Comparison of ENCODE assay signal across 8 mouse cellular contexts in genomic region chr2:146214715-146215114, GRCm38 (mm10). TPM values are rescaled to one million over a fixed set of nuclear protein-coding genes. Genes with fewer than 3 reads are reported as not detected.
DNase-seq lines count a peak whose midpoint lies in the region; ATAC-seq and TF ChIP-seq lines count a peak whose summit lies in the region.

No protein-coding gene starts in this region.

- H3K9me3 ChIP-seq in ES-E14 (ENCODE audit: control insufficient read depth, insufficient read depth, low read depth, low read length), result no peaks in the 10 kb centered on the region
- no peaks in the 10 kb centered on the region for H3K9me3 ChIP-seq in hindbrain, embryonic 16.5 days (ENCODE audit: control insufficient read depth, low read length)
- H3K9me3 ChIP-seq in liver, embryonic 16.5 days (replicated peaks; ENCODE audit: control insufficient read depth, low read length), result no peaks in the 10 kb centered on the region

- H3K4me1 ChIP-seq in ES-E14 (ENCODE audit: control insufficient read depth in 2 of 2, insufficient read depth in 2 of 2, low read length in 2 of 2, poor library complexity in 1 of 2), result peaks cover 0 to 9% of the 10 kb centered on the region in 2 experiments; a peak in 1 of 4 replicates
- H3K4me1 ChIP-seq in hindbrain, embryonic 16.5 days (ENCODE audit: control insufficient read depth, insufficient read depth, low read depth, low read length), result peaks cover 22% of the 10 kb centered on the region
- no peaks in the 10 kb centered on the region; the same call in 1 of the 2 replicates for H3K4me1 ChIP-seq in liver, embryonic 16.5 days (ENCODE audit: control insufficient read depth, low read depth, low read length)

- H3K4me3 ChIP-seq in ES-E14 (ENCODE audit: insufficient read depth in 1 of 2, low read depth in 1 of 2, low read length in 2 of 2, poor library complexity in 1 of 2, severe bottlenecking in 1 of 2), result no peak overlapping the region
- H3K4me3 ChIP-seq in hindbrain, embryonic 16.5 days (ENCODE audit: low read length), result no peak overlapping the region
- H3K4me3 ChIP-seq in liver, embryonic 16.5 days (ENCODE audit: low read depth, low read length), result no peak overlapping the region

- H3K9ac ChIP-seq in ES-E14 (ENCODE audit: insufficient read depth, low read depth, low read length, poor library complexity, severe bottlenecking), result no peak overlapping the region
- no peak overlapping the region for H3K9ac ChIP-seq in hindbrain, embryonic 16.5 days (ENCODE audit: low read depth, low read length)
- no peak overlapping the region for H3K9ac ChIP-seq in liver, embryonic 16.5 days (ENCODE audit: low read depth, low read length)

- intact Hi-C loops in heart, postnatal 10 days (cut with DNase I), result loop anchor here (5.0 kb wide), 1 partner anchor 257 kb away; no protein-coding TSS in a partner anchor

- peaks cover 14% of the 10 kb centered on the region for H3K27me3 ChIP-seq in hindbrain, embryonic 16.5 days (replicated peaks; ENCODE audit: control insufficient read depth, insufficient read depth, low read length)
- peaks cover 41% of the 10 kb centered on the region for H3K27me3 ChIP-seq in liver, embryonic 16.5 days (ENCODE audit: control insufficient read depth, insufficient read depth, low read depth, low read length)

- DNase-seq in heart, postnatal 10 days, result peak; percentile 39 to 52
- DNase-seq in heart, adult 8-10 months (ENCODE audit: low spot score), result no peak
- DNase-seq in ES-E14 (ENCODE audit: low read depth, low spot score), result no peak
- DNase-seq in cerebellum, adult 9-11 months, result peak; percentile 17
- peak; percentile 72 for DNase-seq in retina, postnatal 7 days (ENCODE audit: low read depth, low spot score)
- no peak for DNase-seq in spleen, adult 18-20 months

- whole genome bisulfite sequencing in hindbrain, embryonic 16.5 days, result 2% methylated on average over 9 of the region's 9 CpGs
- 4% methylated on average over 9 of the region's 9 CpGs for WGBS in liver, embryonic 16.5 days (ENCODE audit: insufficient replicate concordance)

- peak; percentile 50; the same call in 1 of the 2 replicates for ATAC-seq in hindbrain, embryonic 16.5 days
- ATAC-seq in liver, embryonic 16.5 days (ENCODE audit: low read depth), result 0 out of 2 replicates have a peak, but pooled peaks have one; percentile 13

- no peak overlapping the region for H3K4me2 ChIP-seq in hindbrain, embryonic 16.5 days (ENCODE audit: low read length)
- H3K4me2 ChIP-seq in liver, embryonic 16.5 days (ENCODE audit: low read depth, low read length), result no peak overlapping the region

- no peaks in the 10 kb centered on the region for H3K36me3 ChIP-seq in ES-E14 (ENCODE audit: control insufficient read depth, insufficient read depth, low read length, poor library complexity, severe bottlenecking)
- no peaks in the 10 kb centered on the region for H3K36me3 ChIP-seq in hindbrain, embryonic 16.5 days (ENCODE audit: control insufficient read depth, insufficient read depth, low read length)
- no peaks in the 10 kb centered on the region for H3K36me3 ChIP-seq in liver, embryonic 16.5 days (ENCODE audit: control insufficient read depth, insufficient read depth)

- no peak overlapping the region for H3K27ac ChIP-seq in ES-E14 (ENCODE audit: insufficient read depth, low read depth, low read length, poor library complexity, severe bottlenecking)
- no peak overlapping the region for H3K27ac ChIP-seq in hindbrain, embryonic 16.5 days (ENCODE audit: low read depth, low read length)
- no peak overlapping the region for H3K27ac ChIP-seq in liver, embryonic 16.5 days (ENCODE audit: low read length)

- in situ Hi-C loops in ES-E14 (cut with MboI; ENCODE audit: low sequenced_read_pairs in 2 of 2, unreplicated experiment in 2 of 2), result loop anchor here in 1 of 2 experiments (25.0 kb wide), 2 partner anchors 252 to 1823 kb away; partner anchors contain the start of gene Foxa2

TF ChIP-seq in ES-E14, 5 proteins besides CTCF, POLR2A, EP300 and RAD21:
- TF ChIP-seq MAFK (IDR thresholded peaks at IDR 0.05; ENCODE audit: insufficient read depth, low read depth, low read length) (no peak), ZC3H11A (IDR thresholded peaks at IDR 0.05; ENCODE audit: borderline replicate concordance, low read depth, low read length) (peak; percentile 22; the same call in 1 of the 2 replicates), ZNF384 (IDR thresholded peaks at IDR 0.05; ENCODE audit: low read depth, low read length) (no peak)

RNA-seq across cellular contexts. Expression of gene Insm1, which starts 7.0 kb away (rescaled TPM):
- not detected for total RNA-seq in heart, postnatal 10 days (2021)
- total RNA-seq in heart, adult 8-10 months (2022), result not detected
- total RNA-seq in ES-E14 (2012; rRNA removed), result 1.4 and 3.0 TPM in 2 replicates
- 1.9 and 2.3 TPM in 2 replicates for polyA plus RNA-seq in hindbrain, embryonic 16.5 days (2015; fragmentation: Nextera tagmentation; extraction: Ambion mirVana)
- polyA plus RNA-seq in liver, embryonic 16.5 days (2015; fragmentation: Nextera tagmentation; extraction: Ambion mirVana), result not detected in 2 replicates

Comparison
In these comparisons a context has a peak if more than half of its experiments do, and no peak if none do; other contexts are left out.
1. DNase-seq: peak in heart, postnatal 10 days (2 of 2), cerebellum, adult 9-11 months (single experiment) and retina, postnatal 7 days (single experiment); none in heart, adult 8-10 months (single experiment), ES-E14 (single experiment) and spleen, adult 18-20 months (0 of 2).